Comparison of ENCODE assay signal across 18 mouse cellular contexts in the genomic region with DNA sequence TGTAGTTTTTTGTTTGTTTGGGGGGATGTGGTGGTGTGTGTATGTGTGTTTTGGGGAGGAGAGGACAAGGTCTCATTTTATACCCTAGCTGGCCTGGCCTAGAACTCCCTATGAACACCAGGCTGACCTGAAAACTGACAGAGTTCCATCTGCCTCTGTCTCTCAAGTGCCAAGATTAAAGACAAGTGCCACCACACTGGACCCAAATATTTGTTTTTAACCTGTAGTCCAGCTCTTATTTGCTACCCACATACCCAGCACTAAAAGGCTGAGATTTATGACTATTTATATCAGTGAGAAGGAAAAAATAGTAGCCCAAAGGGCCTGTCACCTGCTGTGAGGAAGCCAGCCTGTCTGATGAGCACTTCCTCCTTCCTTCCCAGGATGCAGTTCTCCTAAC. TPM values are rescaled to one million over a fixed set of nuclear protein-coding genes. Genes with fewer than 3 reads are reported as not detected.
DNase-seq lines count a peak whose midpoint lies in the region; ATAC-seq and TF ChIP-seq lines count a peak whose summit lies in the region.
"Had no signal": no experiment of that assay in that cellular context is flagged by ENCODE, and none has a peak within 500 bp of the region (broad histone marks: within the 10 kb centered on the region; RNA-seq: fewer than 3 reads in every experiment).

No protein-coding gene starts in this region.

- no peaks in the 10 kb centered on the region for H3K9me3 ChIP-seq in embryonic facial prominence, embryonic 15.5 days (replicated peaks)
- H3K9me3 ChIP-seq in embryonic facial prominence, embryonic 10.5 days = no peaks in the 10 kb centered on the region
- H3K9me3 ChIP-seq in hindbrain, postnatal 0 days (ENCODE audit: low read length) = no peaks in the 10 kb centered on the region
- no peaks in the 10 kb centered on the region for H3K9me3 ChIP-seq in hindbrain, embryonic 16.5 days (ENCODE audit: control insufficient read depth, low read length)
- H3K9me3 ChIP-seq in lung, embryonic 15.5 days = no peaks in the 10 kb centered on the region
- H3K9me3 ChIP-seq in limb, embryonic 10.5 days (replicated peaks) = no peaks in the 10 kb centered on the region
- H3K9me3 ChIP-seq: G1E; liver, embryonic 13.5 days; megakaryocyte, embryonic 14.5 days; neural tube, embryonic 15.5 days had no signal

- H3K4me3 ChIP-seq in embryonic facial prominence, embryonic 15.5 days (replicated peaks) = no peak overlapping the region
- H3K4me3 ChIP-seq in embryonic facial prominence, embryonic 10.5 days = no peak overlapping the region
- H3K4me3 ChIP-seq in hindbrain, postnatal 0 days (ENCODE audit: low read length) = no peak overlapping the region
- H3K4me3 ChIP-seq in hindbrain, embryonic 16.5 days (ENCODE audit: low read length) = no peak overlapping the region
- H3K4me3 ChIP-seq in lung, embryonic 15.5 days = no peak overlapping the region
- H3K4me3 ChIP-seq in macrophage (ENCODE audit: inconsistent target) = no peak overlapping the region
- H3K4me3 ChIP-seq in limb, embryonic 10.5 days = no peak overlapping the region
- H3K4me3 ChIP-seq: erythroblast, embryonic 14.5 days; liver, embryonic 13.5 days; megakaryocyte, embryonic 14.5 days; neural tube, embryonic 15.5 days had no signal

- H3K79me2 ChIP-seq in macrophage (ENCODE audit: inconsistent target) = peaks cover 11% of the 10 kb centered on the region; the same call in 1 of the 2 replicates

- peaks cover 18% of the 10 kb centered on the region for H3K4me1 ChIP-seq in embryonic facial prominence, embryonic 15.5 days
- peaks cover 36% of the 10 kb centered on the region for H3K4me1 ChIP-seq in embryonic facial prominence, embryonic 10.5 days
- H3K4me1 ChIP-seq in hindbrain, postnatal 0 days (ENCODE audit: insufficient read depth, low read length) = no peaks in the 10 kb centered on the region
- peaks cover 10% of the 10 kb centered on the region for H3K4me1 ChIP-seq in hindbrain, embryonic 16.5 days (ENCODE audit: control insufficient read depth, insufficient read depth, low read depth, low read length)
- peaks cover 32% of the 10 kb centered on the region for H3K4me1 ChIP-seq in lung, embryonic 15.5 days
- peaks cover 21% of the 10 kb centered on the region for H3K4me1 ChIP-seq in limb, embryonic 10.5 days

- peak overlapping the region; percentile 79; the same call in 1 of the 2 replicates for H3K27ac ChIP-seq in embryonic facial prominence, embryonic 15.5 days (replicated peaks)
- no peak overlapping the region for H3K27ac ChIP-seq in embryonic facial prominence, embryonic 10.5 days (replicated peaks)
- H3K27ac ChIP-seq in hindbrain, postnatal 0 days = peak overlapping the region; percentile 51; the same call in 1 of the 2 replicates
- no peak overlapping the region for H3K27ac ChIP-seq in hindbrain, embryonic 16.5 days (ENCODE audit: low read depth, low read length)
- peak overlapping the region; percentile 83; the same call in 1 of the 2 replicates for H3K27ac ChIP-seq in lung, embryonic 15.5 days
- peak overlapping the region; percentile 74 for H3K27ac ChIP-seq in macrophage
- no peak overlapping the region for H3K27ac ChIP-seq in limb, embryonic 10.5 days
- H3K27ac ChIP-seq: neural tube, embryonic 15.5 days had no signal

- TF ChIP-seq CTCF in hindbrain, postnatal 0 days (IDR thresholded peaks at IDR 0.05; ENCODE audit: low read depth) = no peak

- H3K9ac ChIP-seq in embryonic facial prominence, embryonic 15.5 days = no peak overlapping the region
- no peak overlapping the region for H3K9ac ChIP-seq in hindbrain, postnatal 0 days (replicated peaks; ENCODE audit: low read length)
- no peak overlapping the region for H3K9ac ChIP-seq in hindbrain, embryonic 16.5 days (ENCODE audit: low read depth, low read length)
- H3K9ac ChIP-seq in lung, embryonic 15.5 days = no peak overlapping the region
- H3K9ac ChIP-seq: liver, embryonic 13.5 days; neural tube, embryonic 15.5 days had no signal

- no peak overlapping the region for H3K4me2 ChIP-seq in embryonic facial prominence, embryonic 15.5 days (replicated peaks)
- no peak overlapping the region for H3K4me2 ChIP-seq in hindbrain, postnatal 0 days (ENCODE audit: low read depth, low read length)
- no peak overlapping the region for H3K4me2 ChIP-seq in hindbrain, embryonic 16.5 days (ENCODE audit: low read length)
- H3K4me2 ChIP-seq in lung, embryonic 15.5 days = no peak overlapping the region
- H3K4me2 ChIP-seq: liver, embryonic 13.5 days; neural tube, embryonic 15.5 days had no signal

- no peak for ATAC-seq in embryonic facial prominence, embryonic 15.5 days (ENCODE audit: insufficient number of reproducible peaks, low FRiP score, low TSS enrichment, low read depth)
- no peak for ATAC-seq in hindbrain, postnatal 0 days
- no peak for ATAC-seq in hindbrain, embryonic 16.5 days
- ATAC-seq in lung, embryonic 15.5 days (ENCODE audit: borderline replicate concordance, extremely low read depth, low FRiP score, low TSS enrichment) = no peak

- no peaks in the 10 kb centered on the region for H3K27me3 ChIP-seq in embryonic facial prominence, embryonic 15.5 days
- no peaks in the 10 kb centered on the region for H3K27me3 ChIP-seq in embryonic facial prominence, embryonic 10.5 days (replicated peaks; ENCODE audit: low read depth, poor library complexity, severe bottlenecking)
- no peaks in the 10 kb centered on the region for H3K27me3 ChIP-seq in hindbrain, postnatal 0 days (ENCODE audit: insufficient read depth, low read length)
- H3K27me3 ChIP-seq in hindbrain, embryonic 16.5 days (replicated peaks; ENCODE audit: control insufficient read depth, insufficient read depth, low read length) = no peaks in the 10 kb centered on the region
- no peaks in the 10 kb centered on the region for H3K27me3 ChIP-seq in lung, embryonic 15.5 days
- no peaks in the 10 kb centered on the region for H3K27me3 ChIP-seq in limb, embryonic 10.5 days (ENCODE audit: low read depth, poor library complexity, severe bottlenecking)
- H3K27me3 ChIP-seq: liver, embryonic 13.5 days; neural tube, embryonic 15.5 days had no signal

- no peaks in the 10 kb centered on the region for H3K36me3 ChIP-seq in embryonic facial prominence, embryonic 15.5 days
- H3K36me3 ChIP-seq in embryonic facial prominence, embryonic 10.5 days (replicated peaks) = no peaks in the 10 kb centered on the region
- H3K36me3 ChIP-seq in hindbrain, postnatal 0 days (ENCODE audit: insufficient read depth, low read length) = 0 out of 2 replicates have a peak, but pooled peaks cover 3% of the 10 kb centered on the region
- no peaks in the 10 kb centered on the region for H3K36me3 ChIP-seq in hindbrain, embryonic 16.5 days (ENCODE audit: control insufficient read depth, insufficient read depth, low read length)
- no peaks in the 10 kb centered on the region for H3K36me3 ChIP-seq in lung, embryonic 15.5 days
- H3K36me3 ChIP-seq in macrophage (ENCODE audit: inconsistent target) = no peaks in the 10 kb centered on the region
- no peaks in the 10 kb centered on the region for H3K36me3 ChIP-seq in limb, embryonic 10.5 days
- H3K36me3 ChIP-seq: liver, embryonic 13.5 days had no signal

- DNase-seq in embryonic facial prominence, embryonic 10.5 days (ENCODE audit: low spot score) = no peak
- DNase-seq in hindbrain, postnatal 0 days (ENCODE audit: low spot score) = no peak
- no peak for DNase-seq in lung, postnatal 25 days (ENCODE audit: low spot score)
- DNase-seq in limb, embryonic 10.5 days (ENCODE audit: low spot score) = no peak
- DNase-seq: adrenal gland, postnatal 10 days; embryo, embryonic 11 days; gastrocnemius, postnatal 25 days; kidney, adult 18-20 months; liver, embryonic 13.5 days had no signal

RNA-seq across cellular contexts. Expression of gene Stxbp1, which starts 11.5 kb away (rescaled TPM):
- polyA plus RNA-seq in embryonic facial prominence, embryonic 15.5 days (2015; fragmentation: Nextera tagmentation; extraction: Ambion mirVana) = 21.5 and 22.3 TPM in 2 replicates
- polyA plus RNA-seq in embryonic facial prominence, embryonic 10.5 days (2016; fragmentation: Nextera tagmentation; extraction: Ambion mirVana) = 24.4 and 25.1 TPM in 2 replicates
- total RNA-seq in hindbrain, postnatal 0 days (2014; rRNA removed) = 142 and 149 TPM in 2 replicates
- 318 and 348 TPM in 2 replicates for polyA plus RNA-seq in hindbrain, postnatal 0 days (2015; fragmentation: Nextera tagmentation; extraction: Ambion mirVana)
- polyA plus RNA-seq in hindbrain, embryonic 16.5 days (2015; fragmentation: Nextera tagmentation; extraction: Ambion mirVana) = 357 and 362 TPM in 2 replicates
- polyA plus RNA-seq in lung, embryonic 15.5 days (2015; fragmentation: Nextera tagmentation; extraction: Ambion mirVana) = 21.0 and 22.3 TPM in 2 replicates
- total RNA-seq in macrophage (2018; cell fraction: chromatin; rRNA removed) = 10 to 100 TPM; 17.2 to 71.6 (median 25.6) TPM
- 10 to 100 TPM; 10.5 to 25.5 (median 16.1) TPM for total RNA-seq in macrophage (2018; cell fraction: cytosol; rRNA removed)
- total RNA-seq in macrophage (2018; cell fraction: nucleus; rRNA removed) = 10 to 100 TPM; 14.4 to 64.5 (median 22.2) TPM
- polyA plus RNA-seq in macrophage (2018) = 9.7 to 16.3 TPM (median 12.2 TPM) in 3 replicates
- 10.9 and 12.9 TPM in 2 replicates for polyA plus RNA-seq in limb, embryonic 10.5 days (2016; fragmentation: Nextera tagmentation; extraction: Ambion mirVana)

RNA-seq across cellular contexts. Expression of gene Fam129b, which starts 40.3 kb away (rescaled TPM):
- polyA plus RNA-seq in embryonic facial prominence, embryonic 15.5 days (2015; fragmentation: Nextera tagmentation; extraction: Ambion mirVana) = 103 and 111 TPM in 2 replicates
- polyA plus RNA-seq in embryonic facial prominence, embryonic 10.5 days (2016; fragmentation: Nextera tagmentation; extraction: Ambion mirVana) = 43.9 and 46.4 TPM in 2 replicates
- total RNA-seq in hindbrain, postnatal 0 days (2014; rRNA removed) = 49.8 and 52.7 TPM in 2 replicates
- 20.8 and 23.5 TPM in 2 replicates for polyA plus RNA-seq in hindbrain, postnatal 0 days (2015; fragmentation: Nextera tagmentation; extraction: Ambion mirVana)
- 31.7 and 37.0 TPM in 2 replicates for polyA plus RNA-seq in hindbrain, embryonic 16.5 days (2015; fragmentation: Nextera tagmentation; extraction: Ambion mirVana)
- polyA plus RNA-seq in lung, embryonic 15.5 days (2015; fragmentation: Nextera tagmentation; extraction: Ambion mirVana) = 114 and 117 TPM in 2 replicates
- 100 to 1,000 TPM in 13 of 26 experiments, 10 to 100 TPM in 13; 35.9 to 648 (median 91.5) TPM for total RNA-seq in macrophage (2018; cell fraction: chromatin; rRNA removed)
- 100 to 1,000 TPM in 14 of 26 experiments, 10 to 100 TPM in 12; 52.3 to 460 (median 164) TPM for total RNA-seq in macrophage (2018; cell fraction: cytosol; rRNA removed)
- total RNA-seq in macrophage (2018; cell fraction: nucleus; rRNA removed) = 100 to 1,000 TPM in 13 of 26 experiments, 10 to 100 TPM in 13; 39.2 to 371 (median 100) TPM
- 117 to 240 TPM (median 185 TPM) in 3 replicates for polyA plus RNA-seq in macrophage (2018)
- polyA plus RNA-seq in limb, embryonic 10.5 days (2016; fragmentation: Nextera tagmentation; extraction: Ambion mirVana) = 40.9 and 47.9 TPM in 2 replicates

RNA-seq across cellular contexts. Expression of gene Cfap157, which starts 51.4 kb away (rescaled TPM):
- 2.1 and 3.4 TPM in 2 replicates for polyA plus RNA-seq in embryonic facial prominence, embryonic 15.5 days (2015; fragmentation: Nextera tagmentation; extraction: Ambion mirVana)
- polyA plus RNA-seq in embryonic facial prominence, embryonic 10.5 days (2016; fragmentation: Nextera tagmentation; extraction: Ambion mirVana) = 0.54 and 0.60 TPM in 2 replicates
- total RNA-seq in hindbrain, postnatal 0 days (2014; rRNA removed) = 0.16 and 0.40 TPM in 2 replicates
- 0.64 and 1.1 TPM in 2 replicates for polyA plus RNA-seq in hindbrain, postnatal 0 days (2015; fragmentation: Nextera tagmentation; extraction: Ambion mirVana)
- 0.75 and 1.1 TPM in 2 replicates for polyA plus RNA-seq in hindbrain, embryonic 16.5 days (2015; fragmentation: Nextera tagmentation; extraction: Ambion mirVana)
- 1.1 and 1.3 TPM in 2 replicates for polyA plus RNA-seq in lung, embryonic 15.5 days (2015; fragmentation: Nextera tagmentation; extraction: Ambion mirVana)
- 1 to 10 TPM in 3 of 26 experiments, under 1 TPM in 4, not detected in 19; 0.46 to 5.7 (median 0.91) TPM for total RNA-seq in macrophage (2018; cell fraction: chromatin; rRNA removed)
- not detected for total RNA-seq in macrophage (2018; cell fraction: cytosol; rRNA removed)
- total RNA-seq in macrophage (2018; cell fraction: nucleus; rRNA removed) = 1 to 10 TPM in 1 of 26 experiments, under 1 TPM in 9, not detected in 16; 0.28 to 4.7 (median 0.41) TPM
- not detected in 3 replicates for polyA plus RNA-seq in macrophage (2018)
- polyA plus RNA-seq in limb, embryonic 10.5 days (2016; fragmentation: Nextera tagmentation; extraction: Ambion mirVana) = 0.26 and 1.3 TPM in 2 replicates
- total RNA-seq: adrenal gland, postnatal 10 days; gastrocnemius, postnatal 25 days; monocyte, adult 5-6 weeks had no signal
- polyA plus RNA-seq: erythroblast, embryonic 14.5 days; G1E had no signal

Comparison
In these comparisons a context has a peak if more than half of its experiments do, and no peak if none do; other contexts are left out.
1. H3K27ac ChIP-seq: peak in embryonic facial prominence, embryonic 15.5 days (single experiment), hindbrain, postnatal 0 days (single experiment), lung, embryonic 15.5 days (single experiment) and macrophage (single experiment); none in embryonic facial prominence, embryonic 10.5 days (single experiment), hindbrain, embryonic 16.5 days (single experiment) and limb, embryonic 10.5 days (single experiment).
2. RNA of gene Stxbp1, which starts 11.5 kb away (polyA plus RNA-seq): 357 to 362 TPM in hindbrain, embryonic 16.5 days and 318 to 348 TPM in hindbrain, postnatal 0 days; 24.4 to 25.1 TPM in embryonic facial prominence, embryonic 10.5 days, 21.5 to 22.3 TPM in embryonic facial prominence, embryonic 15.5 days, 21.0 to 22.3 TPM in lung, embryonic 15.5 days, 10.9 to 12.9 TPM in limb, embryonic 10.5 days and 9.7 to 16.3 TPM in macrophage; every median in the first group is over 10 times any median in the second.